Mouse (Mus musculus): Measurements from ENCODE around the gene Hoxa3. TPM values are rescaled to one million over a fixed set of nuclear protein-coding genes. Genes with fewer than 3 reads are reported as not detected.

Gene Hoxa3
- total and polyA plus RNA-seq, 2 experiments from 2014 or later = 1.6 TPM; not detected in 1

DNA sequence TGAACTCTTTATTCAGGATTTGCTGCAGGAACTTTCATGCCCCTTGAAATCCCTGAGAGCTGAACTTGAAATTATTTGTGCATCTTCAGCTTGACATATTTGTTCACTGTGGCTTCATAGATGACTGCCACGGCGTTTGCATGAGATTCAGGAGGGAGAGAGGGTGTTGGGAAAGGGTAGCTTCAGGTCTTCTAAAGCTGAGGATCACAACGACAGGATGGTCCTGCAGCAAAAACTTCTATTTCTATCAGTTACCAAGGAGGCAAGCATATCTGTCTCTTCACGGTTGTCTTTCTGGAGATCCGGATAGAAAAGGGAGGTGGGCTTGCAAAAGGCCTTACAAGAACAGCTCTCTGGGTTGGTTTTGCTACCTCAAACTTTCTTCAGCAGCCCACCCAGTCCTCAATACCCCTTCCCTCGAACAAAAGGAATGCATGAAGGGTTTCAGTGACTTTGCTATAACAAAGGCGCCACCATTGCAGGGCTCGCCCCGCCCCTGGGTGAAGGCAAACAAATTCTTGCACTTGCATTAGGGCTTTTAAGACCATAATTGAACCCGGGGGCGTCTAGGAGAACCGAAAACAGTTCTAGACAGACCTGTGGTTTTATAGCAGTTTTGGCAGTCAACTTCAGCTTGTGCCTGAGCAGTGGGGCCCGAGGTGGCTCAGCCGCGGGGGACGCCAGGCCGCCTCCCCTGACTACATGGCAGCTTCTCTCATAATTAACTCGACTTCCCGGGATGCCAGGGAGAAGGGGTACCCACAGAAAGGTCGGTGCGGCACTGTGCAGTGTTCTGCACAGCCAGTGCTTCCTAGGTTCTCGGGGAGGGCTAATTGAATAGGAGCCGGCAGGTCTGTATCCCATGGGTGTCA lies 34.9 kb upstream of the Hoxa3 start:
- ATAC-seq (ENCODE audit: low FRiP score) (no peak), DNase-seq (ENCODE audit: low spot score) (no peak)
- no peak overlapping the region for H3K4me2 ChIP-seq (ENCODE audit: low read depth, low read length, poor library complexity, severe bottlenecking)
- no peaks in the 10 kb centered on the region for H3K9me3 ChIP-seq (ENCODE audit: low read length)
- TF ChIP-seq CTCF (IDR thresholded peaks at IDR 0.05) = no peak
- WGBS = 2% methylated on average over 23 of the region's 23 CpGs
- H3K27ac ChIP-seq (ENCODE audit: low read depth, low read length) = no peak overlapping the region
- no peak overlapping the region for H3K9ac ChIP-seq (replicated peaks; ENCODE audit: low read length, poor library complexity, severe bottlenecking)
- H3K27me3 ChIP-seq (ENCODE audit: insufficient read depth, low read length) = peaks cover 94% of the 10 kb centered on the region
- H3K36me3 ChIP-seq (ENCODE audit: insufficient read depth, low read length) = no peaks in the 10 kb centered on the region
- no peaks in the 10 kb centered on the region for H3K4me1 ChIP-seq (ENCODE audit: insufficient read depth, low read length)
- no peak overlapping the region for H3K4me3 ChIP-seq (ENCODE audit: low read depth, low read length)

DNA sequence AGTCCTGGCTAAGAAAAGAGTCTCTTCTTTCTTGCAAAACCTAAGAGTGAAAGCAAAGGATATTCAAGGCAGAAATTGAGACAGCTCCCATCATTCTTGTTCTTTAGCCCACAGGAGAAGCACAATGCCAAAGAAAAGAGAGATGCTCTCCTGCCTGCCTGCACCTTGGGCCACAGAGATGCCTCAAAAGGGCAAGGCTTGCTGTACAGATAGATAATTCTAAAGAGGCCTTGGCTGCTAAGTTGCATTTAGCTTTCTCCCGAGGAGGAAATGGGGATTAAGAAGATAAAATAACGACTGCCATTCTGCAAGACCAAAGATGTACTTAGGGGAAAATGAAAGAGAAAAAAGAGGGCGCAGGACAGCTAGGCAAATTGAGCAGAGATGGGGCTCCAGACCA lies 33.8 kb upstream of the Hoxa3 start:
- TF ChIP-seq CTCF (IDR thresholded peaks at IDR 0.05) = no peak
- H3K4me1 ChIP-seq (ENCODE audit: insufficient read depth, low read length) = no peaks in the 10 kb centered on the region
- no peak for ATAC-seq (ENCODE audit: low FRiP score)
- no peaks in the 10 kb centered on the region for H3K36me3 ChIP-seq (ENCODE audit: insufficient read depth, low read length)
- H3K9me3 ChIP-seq (ENCODE audit: low read length) = no peaks in the 10 kb centered on the region
- H3K4me3 ChIP-seq (ENCODE audit: low read depth, low read length) = no peak overlapping the region
- H3K27ac ChIP-seq (ENCODE audit: low read depth, low read length) = no peak overlapping the region
- no peak overlapping the region for H3K4me2 ChIP-seq (ENCODE audit: low read depth, low read length, poor library complexity, severe bottlenecking)
- DNase-seq (ENCODE audit: low spot score) = no peak
- WGBS = 5% methylated on average over 3 of the region's 3 CpGs
- H3K9ac ChIP-seq (replicated peaks; ENCODE audit: low read length, poor library complexity, severe bottlenecking) = no peak overlapping the region
- H3K27me3 ChIP-seq (ENCODE audit: insufficient read depth, low read length) = peaks cover 94% of the 10 kb centered on the region

DNA sequence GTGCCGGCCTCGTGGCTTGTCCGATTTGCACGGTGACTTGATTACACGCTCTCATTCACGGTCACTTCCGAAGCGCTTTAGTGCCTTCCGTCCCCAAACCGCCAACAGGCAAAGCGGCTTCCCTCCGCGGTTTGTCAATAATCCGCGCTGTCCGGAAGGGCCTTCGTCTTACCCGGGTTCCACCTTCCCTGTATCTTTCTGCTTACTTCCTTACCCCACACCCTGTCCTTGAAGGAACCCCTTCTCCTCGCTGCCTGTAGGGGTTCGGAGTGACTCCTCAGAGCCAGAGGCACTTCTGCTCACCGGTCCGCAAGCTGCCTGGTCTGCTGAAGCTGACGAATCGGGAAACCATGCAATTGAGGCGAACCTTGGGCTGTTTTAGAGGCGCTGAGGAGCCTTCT lies 33.3 kb upstream of the Hoxa3 start:
- 1% methylated on average over 26 of the region's 26 CpGs for WGBS
- Histone ChIP-seq H3K4me3 (ENCODE audit: low read depth, low read length) (no peak overlapping the region), H3K9ac (replicated peaks; ENCODE audit: low read length, poor library complexity, severe bottlenecking) (no peak overlapping the region), H3K36me3 (ENCODE audit: insufficient read depth, low read length) (no peaks in the 10 kb centered on the region), H3K4me2 (ENCODE audit: low read depth, low read length, poor library complexity, severe bottlenecking) (no peak overlapping the region), H3K4me1 (ENCODE audit: insufficient read depth, low read length) (no peaks in the 10 kb centered on the region), H3K27me3 (ENCODE audit: insufficient read depth, low read length) (peaks cover 94% of the 10 kb centered on the region), H3K9me3 (ENCODE audit: low read length) (no peaks in the 10 kb centered on the region), H3K27ac (ENCODE audit: low read depth, low read length) (no peak overlapping the region)
- no peak for DNase-seq (ENCODE audit: low spot score)
- ATAC-seq (ENCODE audit: low FRiP score) = no peak
- TF ChIP-seq CTCF (IDR thresholded peaks at IDR 0.05) = no peak

DNA sequence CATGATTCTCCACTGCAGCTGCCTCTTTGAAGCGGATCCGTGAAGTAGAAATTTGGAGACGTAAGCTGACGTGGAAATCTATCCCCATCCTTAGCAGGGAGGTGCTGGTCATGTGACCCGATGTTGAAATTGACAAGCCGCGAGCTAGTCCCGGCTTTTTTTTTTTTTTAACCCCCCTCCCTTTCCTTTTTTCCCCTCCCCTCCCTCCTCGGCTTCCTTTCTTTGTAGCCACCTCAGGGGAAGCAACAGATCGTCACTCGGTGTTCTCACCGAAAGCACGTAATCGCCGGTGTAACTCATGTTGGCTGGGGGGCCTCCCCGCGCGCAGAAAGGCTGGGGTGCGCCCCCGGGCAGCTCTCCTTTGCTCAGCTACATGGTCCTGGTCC lies 32.6 kb upstream of the Hoxa3 start, which contains the start of gene Hoxa11:
Gene Hoxa11, minus strand, starts transcription at position 54 of the 386 bp plus-strand sequence.
- no peak within 1 kb of the TSS for H3K27ac ChIP-seq (ENCODE audit: low read depth, low read length)
- 2% methylated on average over 20 of the region's 20 CpGs for WGBS
- ATAC-seq (ENCODE audit: low FRiP score) = no peak
- no peak within 1 kb of the TSS for H3K4me2 ChIP-seq (ENCODE audit: low read depth, low read length, poor library complexity, severe bottlenecking)
- no peak within 1 kb of the TSS for H3K9ac ChIP-seq (replicated peaks; ENCODE audit: low read length, poor library complexity, severe bottlenecking)
- no peak for DNase-seq (ENCODE audit: low spot score)
- no peaks in the 10 kb centered on the region for H3K9me3 ChIP-seq (ENCODE audit: low read length)
- no peaks in the 10 kb centered on the region for H3K4me1 ChIP-seq (ENCODE audit: insufficient read depth, low read length)
- no peak for TF ChIP-seq CTCF (IDR thresholded peaks at IDR 0.05)
- H3K36me3 ChIP-seq (ENCODE audit: insufficient read depth, low read length) = no peaks in the 10 kb centered on the region
- no peak within 1 kb of the TSS for H3K4me3 ChIP-seq (ENCODE audit: low read depth, low read length)
- peaks cover 96% of the 10 kb centered on the region for H3K27me3 ChIP-seq (ENCODE audit: insufficient read depth, low read length)

DNA sequence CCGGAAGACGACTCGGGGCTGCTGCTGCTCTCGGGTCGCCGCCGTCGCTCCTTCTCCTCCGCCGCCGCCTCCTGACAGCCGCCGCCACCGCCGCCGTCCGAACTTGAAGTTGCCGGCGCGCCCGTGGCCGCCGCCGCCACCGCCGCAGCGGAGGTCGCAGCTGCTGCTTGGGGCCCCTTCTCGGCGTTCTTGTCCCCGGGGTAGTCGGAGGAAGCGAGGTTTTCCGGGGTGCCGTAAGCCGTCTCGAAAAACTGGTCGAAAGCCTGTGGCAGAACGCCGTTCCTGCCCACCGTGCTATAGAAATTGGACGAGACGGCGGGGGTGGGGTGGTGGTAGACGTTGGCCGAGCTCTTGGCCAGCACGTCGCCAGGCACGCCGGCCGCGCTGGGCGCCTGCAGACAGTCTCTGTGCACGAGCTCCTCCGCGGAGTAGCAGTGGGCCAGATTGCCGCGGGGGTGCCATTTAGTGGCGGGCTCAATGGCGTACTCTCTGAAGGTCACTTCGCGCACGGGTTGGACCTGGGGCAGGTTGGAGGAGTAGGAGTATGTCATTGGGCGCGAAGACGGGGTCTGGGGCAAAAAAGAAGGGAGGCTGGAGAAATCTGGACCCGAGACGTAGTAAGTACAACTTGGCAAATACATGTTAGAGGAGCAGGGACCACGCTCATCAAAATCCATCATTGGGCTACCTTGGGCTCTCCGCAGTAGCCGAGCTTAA lies 32.1 kb upstream of the Hoxa3 start:
- Histone ChIP-seq H3K4me1 (ENCODE audit: insufficient read depth, low read length) (no peaks in the 10 kb centered on the region), H3K9ac (replicated peaks; ENCODE audit: low read length, poor library complexity, severe bottlenecking) (no peak overlapping the region), H3K4me3 (ENCODE audit: low read depth, low read length) (no peak overlapping the region), H3K9me3 (ENCODE audit: low read length) (no peaks in the 10 kb centered on the region), H3K36me3 (ENCODE audit: insufficient read depth, low read length) (no peaks in the 10 kb centered on the region), H3K27ac (ENCODE audit: low read depth, low read length) (no peak overlapping the region), H3K27me3 (ENCODE audit: insufficient read depth, low read length) (peaks cover 97% of the 10 kb centered on the region), H3K4me2 (ENCODE audit: low read depth, low read length, poor library complexity, severe bottlenecking) (no peak overlapping the region)
- WGBS = under 1% methylated on average over 66 of the region's 71 CpGs
- ATAC-seq (ENCODE audit: low FRiP score) (no peak), DNase-seq (ENCODE audit: low spot score) (no peak)
- TF ChIP-seq CTCF (IDR thresholded peaks at IDR 0.05) = no peak

DNA sequence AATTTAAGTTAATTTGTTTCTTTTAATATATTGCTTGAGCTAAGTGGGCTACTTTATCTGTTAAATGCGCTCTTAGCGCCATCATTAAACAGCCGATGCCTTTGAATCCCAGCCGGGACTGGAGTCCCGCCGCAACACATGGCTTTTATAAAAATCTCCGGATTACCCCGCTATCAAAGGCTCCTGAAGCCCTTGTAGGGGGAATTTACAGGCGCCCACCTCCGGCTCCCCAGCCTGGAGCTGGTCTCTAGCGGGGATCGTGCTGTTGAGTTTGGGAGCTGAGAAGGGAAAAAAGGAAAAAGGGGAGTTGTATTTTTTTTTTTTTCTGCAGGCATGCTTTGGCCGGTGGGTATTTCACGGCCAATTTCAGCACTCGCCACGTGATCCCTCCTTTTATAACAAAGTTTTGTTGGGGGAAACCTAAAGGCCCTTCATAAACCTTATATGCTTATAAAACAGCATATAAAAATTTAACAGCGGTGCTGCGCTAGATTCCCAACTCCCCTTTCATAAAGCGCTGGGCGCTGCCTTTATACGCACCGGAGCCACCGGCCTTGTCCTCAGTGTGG lies 31.4 kb upstream of the Hoxa3 start:
- H3K4me2 ChIP-seq (ENCODE audit: low read depth, low read length, poor library complexity, severe bottlenecking) = no peak overlapping the region
- H3K9ac ChIP-seq (replicated peaks; ENCODE audit: low read length, poor library complexity, severe bottlenecking) = no peak overlapping the region
- H3K36me3 ChIP-seq (ENCODE audit: insufficient read depth, low read length) = no peaks in the 10 kb centered on the region
- H3K27me3 ChIP-seq (ENCODE audit: insufficient read depth, low read length) = peaks cover 97% of the 10 kb centered on the region
- ATAC-seq (ENCODE audit: low FRiP score) (no peak), DNase-seq (ENCODE audit: low spot score) (no peak)
- H3K9me3 ChIP-seq (ENCODE audit: low read length) = no peaks in the 10 kb centered on the region
- H3K4me1 ChIP-seq (ENCODE audit: insufficient read depth, low read length) = no peaks in the 10 kb centered on the region
- no peak for TF ChIP-seq CTCF (IDR thresholded peaks at IDR 0.05)
- H3K4me3 ChIP-seq (ENCODE audit: low read depth, low read length) = no peak overlapping the region
- 2% methylated on average over 23 of the region's 23 CpGs for WGBS
- H3K27ac ChIP-seq (ENCODE audit: low read depth, low read length) = no peak overlapping the region
